Mouse (Mus musculus) naive thymus-derived CD4-positive, alpha-beta T cell, adult 2 months (primary cell): ENCODE measurements around the gene Gpr146.

Experiments
- DNase-seq: peaks from one replicate; pipeline ENCODE4 v3.0.0-alpha.2; 2011; ENCODE audit warnings: low read depth

Gene Gpr146

GRCm38 (mm10) chr5:139429818-139430341 lies 52.4 kb downstream of the Gpr146 start:
- no peak for DNase-seq

DNA sequence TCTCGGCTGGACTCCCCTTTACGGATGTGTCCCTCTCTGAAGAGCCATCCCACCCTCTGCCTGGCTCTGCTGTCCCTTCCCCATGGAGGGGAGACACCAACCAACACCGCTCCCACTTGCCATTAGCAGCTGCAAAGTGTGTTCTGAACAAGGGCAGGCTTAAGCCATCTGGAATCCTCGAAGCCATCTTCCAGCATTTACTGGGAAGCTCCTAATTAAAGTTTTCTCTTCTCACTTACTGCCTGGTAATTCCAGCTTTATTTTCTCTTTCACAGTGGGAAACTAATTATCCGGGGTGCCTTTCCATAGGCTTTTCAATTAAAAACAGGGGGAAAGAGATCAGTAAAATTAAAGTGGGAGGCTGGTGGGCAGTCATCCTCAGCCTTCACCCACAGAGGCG lies 54.8 kb downstream of the Gpr146 start:
- DNase-seq, result no peak

- DNase-seq, result no peak
Measured at GRCm38 (mm10) chr5:139432747-139433508, 55.4 kb downstream of the Gpr146 start.

- no peak for DNase-seq
Measured at GRCm38 (mm10) chr5:139433842-139434568, 56.5 kb downstream of the Gpr146 start.

DNA sequence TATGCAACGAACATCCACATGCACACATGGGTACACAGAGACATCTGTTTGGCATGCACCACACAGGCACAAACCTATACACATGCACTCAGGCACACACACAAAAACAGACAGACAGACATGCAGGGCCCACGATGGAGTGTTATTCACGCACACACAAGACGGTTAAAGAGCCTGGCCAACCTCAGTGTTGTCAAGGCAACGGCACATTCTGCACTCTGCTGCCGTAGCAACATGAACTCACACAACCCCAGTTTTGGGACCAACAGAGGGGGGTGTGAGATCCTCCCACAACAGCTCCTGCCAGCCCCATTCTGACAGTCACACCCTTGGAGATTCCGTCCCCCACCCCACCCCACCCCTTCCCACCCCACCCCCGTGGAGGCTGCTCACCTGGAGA lies 57.4 kb downstream of the Gpr146 start:
- DNase-seq, result no peak

- DNase-seq, result no peak
Measured at GRCm38 (mm10) chr5:139437769-139438168, 60.3 kb downstream of the Gpr146 start.

DNA sequence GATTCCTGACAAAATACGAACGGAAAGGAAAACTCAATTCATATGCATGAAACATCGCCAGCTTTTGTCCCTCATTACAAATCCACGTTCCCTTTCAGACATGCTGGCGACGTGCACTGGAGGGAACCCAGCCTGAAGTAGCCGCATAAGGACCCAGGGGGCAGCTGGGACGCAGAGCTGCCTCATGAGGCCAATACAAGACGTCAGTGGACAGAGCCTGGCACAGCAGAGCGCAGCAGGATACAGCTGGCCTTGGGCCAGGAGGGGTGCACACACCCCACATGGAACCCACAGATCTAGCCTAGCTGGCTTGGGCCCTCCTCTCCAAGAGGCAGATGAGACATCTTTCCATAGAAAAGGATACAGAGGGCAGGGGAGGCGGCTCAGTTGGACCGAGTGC lies 60.9 kb downstream of the Gpr146 start:
- DNase-seq, result no peak

- no peak for DNase-seq
Measured at GRCm38 (mm10) chr5:139440451-139440850, 63.0 kb downstream of the Gpr146 start.

DNA sequence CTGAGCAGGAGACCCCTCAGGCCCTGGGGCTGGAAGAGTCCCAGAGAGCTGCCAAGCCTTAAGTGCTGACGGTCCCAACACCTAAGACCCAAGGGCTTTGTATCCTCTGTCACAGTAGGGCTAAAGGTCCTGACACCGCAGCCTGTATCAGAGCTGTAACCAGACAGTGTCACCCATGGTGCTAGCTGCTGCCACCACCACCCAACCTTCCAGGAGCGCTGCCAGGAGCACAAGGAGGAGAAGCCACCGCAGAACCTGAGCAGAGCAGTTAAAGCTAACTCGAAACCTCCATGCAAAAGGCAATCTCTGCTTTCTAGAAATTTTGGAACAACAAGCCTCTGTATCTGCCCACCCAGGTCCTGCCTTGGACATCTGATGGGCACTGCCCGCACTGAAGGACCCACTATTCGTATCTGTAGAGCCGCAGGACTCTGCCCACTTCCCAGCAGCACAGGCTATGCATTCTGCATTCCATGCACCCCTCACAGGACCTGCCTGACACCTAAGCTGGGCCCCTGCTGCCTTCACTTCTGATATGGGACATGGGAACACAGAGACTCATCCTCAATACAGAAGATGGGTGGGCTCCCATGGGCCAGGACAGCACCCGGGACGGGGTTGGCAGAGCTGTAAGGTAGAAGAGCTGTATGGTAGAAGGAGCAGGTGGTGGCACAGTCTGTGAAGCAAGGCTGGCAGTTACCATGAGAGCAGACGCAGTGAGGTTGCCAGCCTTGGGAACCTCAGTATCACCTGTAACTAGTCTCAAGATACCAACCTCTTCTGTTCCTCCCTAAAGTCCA lies 63.6 kb downstream of the Gpr146 start:
- DNase-seq, result no peak

- no peak for DNase-seq
Measured at GRCm38 (mm10) chr5:139441726-139442018, 64.2 kb downstream of the Gpr146 start.

GRCm38 (mm10) chr5:139442428-139442827 lies 64.9 kb downstream of the Gpr146 start:
- DNase-seq, result no peak

- DNase-seq, result no peak
Measured at GRCm38 (mm10) chr5:139442962-139443361, 65.5 kb downstream of the Gpr146 start.

GRCm38 (mm10) chr5:139445258-139445657 lies 67.8 kb downstream of the Gpr146 start:
- no peak for DNase-seq
